Mouse (Mus musculus): ENCODE measurements around the gene Agpat3.

The Agpat3 gene

GRCm38 (mm10) chr10:78259702-78260101 lies 92.6 kb downstream of the Agpat3 start:
- no peak for DNase-seq (ENCODE audit: low spot score in 2 of 2)

- no peak for DNase-seq (ENCODE audit: low spot score in 2 of 2)
Measured at GRCm38 (mm10) chr10:78259230-78259629, 93.1 kb downstream of the Agpat3 start.

GRCm38 (mm10) chr10:78258142-78258675 lies 94.1 kb downstream of the Agpat3 start:
- no peak for DNase-seq (ENCODE audit: low spot score in 2 of 2)

- no peak for DNase-seq (ENCODE audit: low spot score in 2 of 2)
Measured at GRCm38 (mm10) chr10:78255646-78256059, 96.6 kb downstream of the Agpat3 start.

- DNase-seq (ENCODE audit: low spot score in 2 of 2), result no peak
Measured at GRCm38 (mm10) chr10:78247206-78247605, 105.1 kb downstream of the Agpat3 start.

- no peak for DNase-seq (ENCODE audit: low spot score in 2 of 2)
Measured at GRCm38 (mm10) chr10:78246725-78247124, 105.6 kb downstream of the Agpat3 start.

GRCm38 (mm10) chr10:78245225-78245547 lies 107.1 kb downstream of the Agpat3 start:
- DNase-seq (ENCODE audit: low spot score in 2 of 2), result no peak

- peak; percentile 81 to 82 for DNase-seq (ENCODE audit: low spot score in 2 of 2)
Measured at GRCm38 (mm10) chr10:78244438-78245224, 107.7 kb downstream of the Agpat3 start, which contains the start of gene Trappc10. Trappc10 (minus strand) TSS chr10:78244641.

GRCm38 (mm10) chr10:78244058-78244437 lies 108.2 kb downstream of the Agpat3 start:
- peak in 1 of 2 experiments; percentile 38 for DNase-seq (ENCODE audit: low spot score in 2 of 2)

- DNase-seq (ENCODE audit: low spot score in 2 of 2), result no peak
Measured at GRCm38 (mm10) chr10:78238926-78239325, 113.4 kb downstream of the Agpat3 start.

GRCm38 (mm10) chr10:78238297-78238696 lies 114.0 kb downstream of the Agpat3 start:
- DNase-seq (ENCODE audit: low spot score in 2 of 2), result no peak

GRCm38 (mm10) chr10:78237809-78238208 lies 114.5 kb downstream of the Agpat3 start:
- DNase-seq (ENCODE audit: low spot score in 2 of 2), result no peak

GRCm38 (mm10) chr10:78236885-78237629 lies 115.2 kb downstream of the Agpat3 start:
- no peak for DNase-seq (ENCODE audit: low spot score in 2 of 2)

GRCm38 (mm10) chr10:78233756-78234155 lies 118.5 kb downstream of the Agpat3 start:
- DNase-seq (ENCODE audit: low spot score in 2 of 2), result no peak

- DNase-seq (ENCODE audit: low spot score in 2 of 2), result no peak
Measured at GRCm38 (mm10) chr10:78233161-78233560, 119.1 kb downstream of the Agpat3 start.

GRCm38 (mm10) chr10:78232301-78232980 lies 119.8 kb downstream of the Agpat3 start:
- DNase-seq (ENCODE audit: low spot score in 2 of 2), result no peak

GRCm38 (mm10) chr10:78228560-78228928 lies 123.7 kb downstream of the Agpat3 start:
- DNase-seq (ENCODE audit: low spot score in 2 of 2), result no peak

GRCm38 (mm10) chr10:78227875-78228559 lies 124.3 kb downstream of the Agpat3 start:
- no peak for DNase-seq (ENCODE audit: low spot score in 2 of 2)

GRCm38 (mm10) chr10:78224136-78224535 lies 128.2 kb downstream of the Agpat3 start:
- no peak for DNase-seq (ENCODE audit: low spot score in 2 of 2)

GRCm38 (mm10) chr10:78222908-78223307 lies 129.4 kb downstream of the Agpat3 start:
- DNase-seq (ENCODE audit: low spot score in 2 of 2), result no peak

GRCm38 (mm10) chr10:78221315-78221714 lies 131.0 kb downstream of the Agpat3 start:
- DNase-seq (ENCODE audit: low spot score in 2 of 2), result no peak

- no peak for DNase-seq (ENCODE audit: low spot score in 2 of 2)
Measured at GRCm38 (mm10) chr10:78219528-78219927, 132.8 kb downstream of the Agpat3 start.

All from urinary bladder, adult 18-20 months (tissue).